Mouse (Mus musculus) cerebellum, adult 2 months (tissue): ENCODE data around the gene Sntb2.

Experiments used
- CTCF ChIP-seq: fragments of 200-500 bp; IDR thresholded peaks from 2 replicates; pipeline ENCODE4 v1.5.1; 2011; ENCODE audit warnings: low read depth, mild to moderate bottlenecking, control low read depth, low read length, moderate library complexity, borderline replicate concordance; ENCODE audit not compliant: insufficient read depth
- POLR2A ChIP-seq: fragments of 200-500 bp; IDR thresholded peaks from 2 replicates; pipeline ENCODE4 v1.6.1; 2011; ENCODE audit warnings: low read length, control low read depth, borderline replicate concordance; ENCODE audit not compliant: insufficient read depth

DNA sequence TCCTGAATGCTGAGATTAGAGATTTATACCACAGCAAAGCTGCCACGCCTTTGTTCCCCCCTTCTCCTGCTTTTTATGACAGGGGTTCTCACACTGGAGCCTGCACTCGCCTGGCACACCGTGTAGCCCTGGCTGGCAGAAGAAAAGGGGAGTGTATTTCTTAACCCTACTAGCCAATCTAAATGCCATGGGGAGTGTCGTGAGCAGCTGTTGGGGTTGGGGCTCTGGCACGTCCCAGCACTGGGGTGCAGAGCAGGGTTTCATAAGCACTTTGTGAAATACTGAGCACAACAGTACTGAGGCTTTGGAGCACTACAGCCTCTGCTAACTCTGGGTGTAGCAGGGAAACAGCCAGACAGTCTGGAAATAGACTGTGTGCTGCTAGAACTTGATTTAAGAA, 36.1 kb upstream of the Sntb2 start:
- TF ChIP-seq POLR2A = no peak
- no peak for TF ChIP-seq CTCF
